Mouse (Mus musculus): ENCODE results near the gene Thy1. TPM values are rescaled to one million over a fixed set of nuclear protein-coding genes. Genes with fewer than 3 reads are reported as not detected.

The Thy1 gene
- polyA plus RNA-seq, 1 experiment from 2014 or later = 0.39 TPM

DNA sequence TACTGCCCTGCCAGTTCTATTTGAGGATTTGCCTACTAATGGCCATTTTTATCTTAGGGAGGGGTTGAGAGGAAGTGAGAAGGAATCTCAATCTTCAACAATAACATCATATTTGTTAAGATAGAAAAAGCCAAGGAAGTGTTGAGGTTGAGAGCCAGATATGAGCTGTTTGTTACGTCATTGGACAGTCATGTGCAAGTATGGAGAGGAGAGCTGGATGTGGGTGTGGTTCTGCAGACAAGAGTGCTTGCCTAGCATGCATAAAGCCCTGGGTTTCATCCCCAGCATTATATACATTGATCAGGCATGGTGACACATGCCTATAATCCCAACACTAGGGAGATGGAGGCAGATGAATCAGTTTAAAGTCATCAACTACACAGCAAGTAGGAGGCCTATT, 10.8 kb downstream of the Thy1 start:
- H3K9ac ChIP-seq (replicated peaks) = no peak overlapping the region
- no peak for ATAC-seq
- no peaks in the 10 kb centered on the region for H3K36me3 ChIP-seq (replicated peaks; ENCODE audit: insufficient read depth, low read length)
- no peaks in the 10 kb centered on the region for H3K4me1 ChIP-seq (ENCODE audit: insufficient read depth)
- WGBS (ENCODE audit: insufficient replicate concordance) = 29% methylated on average over 1 of the region's 1 CpGs
- H3K4me2 ChIP-seq (ENCODE audit: low read depth, low read length) = no peak overlapping the region
- H3K27ac ChIP-seq (ENCODE audit: low read depth) = no peak overlapping the region
- DNase-seq = no peak
- no peaks in the 10 kb centered on the region for H3K27me3 ChIP-seq (ENCODE audit: insufficient read depth, low read length)
- H3K4me3 ChIP-seq (ENCODE audit: low read depth, low read length) = no peak overlapping the region
- no peaks in the 10 kb centered on the region for H3K9me3 ChIP-seq (ENCODE audit: low read length)
- no peak for TF ChIP-seq EP300 (IDR thresholded peaks at IDR 0.05; ENCODE audit: low read depth)
- no peak for TF ChIP-seq CTCF (IDR thresholded peaks at IDR 0.05; ENCODE audit: low read depth)

DNA sequence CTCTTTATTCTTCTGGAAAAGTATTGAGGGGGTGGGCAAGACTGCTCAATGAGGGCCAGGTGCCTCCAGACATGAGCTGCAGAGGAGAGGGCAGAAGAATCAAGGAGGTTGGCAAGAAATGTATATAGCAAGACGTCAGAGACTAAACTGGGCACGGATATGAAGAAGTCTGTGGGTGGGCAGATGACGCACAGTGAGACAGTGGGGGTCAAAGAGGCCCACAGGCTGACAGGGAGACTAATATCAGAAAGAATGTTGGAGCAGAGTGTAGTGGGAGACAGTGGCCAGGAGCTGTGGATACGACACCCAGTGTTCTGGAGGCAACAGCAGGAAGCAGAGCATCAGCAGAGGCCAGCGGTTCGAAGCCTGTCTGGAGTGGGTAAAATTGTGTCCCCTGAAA, 15.4 kb downstream of the Thy1 start:
- Histone ChIP-seq H3K4me2 (ENCODE audit: low read depth, low read length) (no peak overlapping the region), H3K36me3 (replicated peaks; ENCODE audit: insufficient read depth, low read length) (no peaks in the 10 kb centered on the region), H3K9ac (replicated peaks) (no peak overlapping the region), H3K4me1 (ENCODE audit: insufficient read depth) (no peaks in the 10 kb centered on the region), H3K27ac (ENCODE audit: low read depth) (no peak overlapping the region), H3K4me3 (ENCODE audit: low read depth, low read length) (no peak overlapping the region), H3K27me3 (ENCODE audit: insufficient read depth, low read length) (no peaks in the 10 kb centered on the region), H3K9me3 (ENCODE audit: low read length) (no peaks in the 10 kb centered on the region)
- TF ChIP-seq EP300 (IDR thresholded peaks at IDR 0.05; ENCODE audit: low read depth) = no peak
- TF ChIP-seq CTCF (IDR thresholded peaks at IDR 0.05; ENCODE audit: low read depth) = no peak
- ATAC-seq (no peak), DNase-seq (no peak)
- 86% methylated on average over 6 of the region's 6 CpGs for WGBS (ENCODE audit: insufficient replicate concordance)

DNA sequence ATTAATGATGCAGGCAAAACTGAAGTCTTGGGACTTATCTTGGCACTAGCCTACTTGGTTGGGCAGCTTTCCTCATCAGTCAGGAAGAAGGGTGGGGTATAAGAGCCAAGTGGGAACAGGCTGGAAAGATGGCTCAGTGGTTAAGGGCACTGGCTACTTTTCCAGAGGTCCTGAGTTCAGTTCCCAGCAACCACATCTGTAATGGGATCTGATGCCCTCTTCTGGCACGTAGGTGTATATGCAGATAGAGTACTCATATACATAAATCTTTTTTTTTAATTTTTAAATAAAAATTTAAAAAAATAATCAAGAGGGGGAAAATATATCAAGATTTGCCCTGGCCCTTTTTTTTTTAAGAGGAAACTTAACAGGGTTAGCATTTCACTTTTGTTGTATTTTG, 22.0 kb downstream of the Thy1 start:
- no peak overlapping the region for H3K4me2 ChIP-seq (ENCODE audit: low read depth, low read length)
- DNase-seq (no peak), ATAC-seq (no peak)
- H3K27ac ChIP-seq (ENCODE audit: low read depth) = no peak overlapping the region
- H3K9me3 ChIP-seq (ENCODE audit: low read length) = no peaks in the 10 kb centered on the region
- H3K4me1 ChIP-seq (ENCODE audit: insufficient read depth) = peaks cover 8% of the 10 kb centered on the region; the same call in 1 of the 2 replicates
- H3K4me3 ChIP-seq (ENCODE audit: low read depth, low read length) = no peak overlapping the region
- H3K27me3 ChIP-seq (ENCODE audit: insufficient read depth, low read length) = no peaks in the 10 kb centered on the region
- 21% methylated on average over 1 of the region's 1 CpGs for WGBS (ENCODE audit: insufficient replicate concordance)
- no peaks in the 10 kb centered on the region for H3K36me3 ChIP-seq (replicated peaks; ENCODE audit: insufficient read depth, low read length)
- H3K9ac ChIP-seq (replicated peaks) = no peak overlapping the region
- TF ChIP-seq EP300 (IDR thresholded peaks at IDR 0.05; ENCODE audit: low read depth) = no peak
- peak; percentile 21 for TF ChIP-seq CTCF (IDR thresholded peaks at IDR 0.05; ENCODE audit: low read depth)

DNA sequence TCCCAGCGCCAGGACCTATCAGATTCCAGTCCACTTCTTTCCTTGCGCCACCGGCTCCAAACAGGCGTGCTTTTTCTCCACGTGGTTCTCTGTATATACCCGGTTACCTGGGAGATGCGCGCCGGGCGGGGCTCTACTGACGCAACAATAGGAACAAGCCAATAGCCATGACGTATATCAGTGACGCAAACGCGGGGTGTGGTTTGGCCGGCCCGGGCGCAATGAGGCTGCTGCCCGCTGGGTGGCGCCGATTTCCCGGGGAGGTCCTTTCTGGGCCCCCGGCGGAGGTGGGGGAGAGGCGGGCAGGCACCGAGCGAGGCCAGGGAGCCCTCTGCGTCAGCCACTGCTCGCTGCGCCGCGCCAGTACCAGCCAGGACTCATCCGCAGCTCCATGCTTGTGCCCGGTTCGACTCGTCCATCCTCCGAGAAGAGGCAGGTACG, 23.6 kb downstream of the Thy1 start, which contains the start of gene Usp2:
TSS of gene Usp2 (plus strand) at position 237 of the 441 bp plus-strand sequence.
- H3K4me3 ChIP-seq (ENCODE audit: low read depth, low read length) = peak within 1 kb of the TSS; percentile 49
- TF ChIP-seq CTCF (IDR thresholded peaks at IDR 0.05; ENCODE audit: low read depth) (peak; percentile 91), EP300 (IDR thresholded peaks at IDR 0.05; ENCODE audit: low read depth) (no peak)
- H3K4me2 ChIP-seq (ENCODE audit: low read depth, low read length) = peak within 1 kb of the TSS; percentile 75
- DNase-seq (peak; percentile 98), ATAC-seq (peak; percentile 95)
- H3K27ac ChIP-seq (ENCODE audit: low read depth) = no peak within 1 kb of the TSS
- no peaks in the 10 kb centered on the region for H3K27me3 ChIP-seq (ENCODE audit: insufficient read depth, low read length)
- H3K9me3 ChIP-seq (ENCODE audit: low read length) = no peaks in the 10 kb centered on the region
- H3K36me3 ChIP-seq (replicated peaks; ENCODE audit: insufficient read depth, low read length) = no peaks in the 10 kb centered on the region
- peaks cover 8% of the 10 kb centered on the region; the same call in 1 of the 2 replicates for H3K4me1 ChIP-seq (ENCODE audit: insufficient read depth)
- WGBS (ENCODE audit: insufficient replicate concordance) = under 1% methylated on average over 38 of the region's 38 CpGs
- H3K9ac ChIP-seq (replicated peaks) = peak within 1 kb of the TSS; percentile 58

DNA sequence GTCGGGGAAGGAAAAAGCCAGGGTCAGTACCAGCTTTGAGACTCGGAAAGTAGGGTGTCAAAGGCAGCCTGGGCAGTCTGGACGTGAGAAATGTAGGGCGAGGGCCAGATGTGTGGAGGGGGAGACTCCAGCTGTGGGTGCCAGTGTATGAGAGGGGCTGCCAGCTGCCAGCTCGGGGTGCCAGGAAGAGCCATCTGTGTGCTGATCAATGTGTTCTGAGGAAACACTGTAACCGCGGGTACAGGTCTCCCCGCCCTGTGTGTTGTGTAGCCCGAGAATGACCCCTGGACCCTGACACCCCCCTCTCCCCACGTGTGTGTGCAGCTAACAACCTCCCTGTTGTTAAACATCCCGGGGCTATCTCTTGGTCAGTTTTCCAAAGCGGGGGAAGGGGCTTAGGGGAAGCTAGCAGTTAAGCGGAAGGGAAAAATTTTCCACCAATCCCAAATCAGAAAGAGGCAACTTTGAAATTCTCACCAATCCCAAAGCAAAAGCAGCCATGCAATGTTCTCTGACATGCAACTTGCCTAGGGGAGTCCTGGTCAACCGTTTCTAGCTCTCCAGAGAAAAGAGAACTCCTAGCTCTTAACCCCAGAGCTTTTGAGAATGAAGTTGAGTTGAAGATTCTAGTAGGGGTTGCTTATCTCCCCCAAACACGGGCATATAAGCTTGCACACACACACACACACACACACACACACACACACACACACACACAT, 24.2 kb downstream of the Thy1 start:
- peak; percentile 59 for ATAC-seq
- TF ChIP-seq EP300 (IDR thresholded peaks at IDR 0.05; ENCODE audit: low read depth) = no peak
- TF ChIP-seq CTCF (IDR thresholded peaks at IDR 0.05; ENCODE audit: low read depth) = no peak
- Histone ChIP-seq H3K4me3 (ENCODE audit: low read depth, low read length) (peak overlapping the region; percentile 49), H3K27me3 (ENCODE audit: insufficient read depth, low read length) (no peaks in the 10 kb centered on the region), H3K9ac (replicated peaks) (peak overlapping the region; percentile 58), H3K36me3 (replicated peaks; ENCODE audit: insufficient read depth, low read length) (no peaks in the 10 kb centered on the region), H3K27ac (ENCODE audit: low read depth) (no peak overlapping the region), H3K9me3 (ENCODE audit: low read length) (no peaks in the 10 kb centered on the region), H3K4me2 (ENCODE audit: low read depth, low read length) (peak overlapping the region; percentile 75), H3K4me1 (ENCODE audit: insufficient read depth) (peaks cover 8% of the 10 kb centered on the region; the same call in 1 of the 2 replicates)
- 6% methylated on average over 15 of the region's 15 CpGs for WGBS (ENCODE audit: insufficient replicate concordance)
- peak; percentile 43 for DNase-seq

DNA sequence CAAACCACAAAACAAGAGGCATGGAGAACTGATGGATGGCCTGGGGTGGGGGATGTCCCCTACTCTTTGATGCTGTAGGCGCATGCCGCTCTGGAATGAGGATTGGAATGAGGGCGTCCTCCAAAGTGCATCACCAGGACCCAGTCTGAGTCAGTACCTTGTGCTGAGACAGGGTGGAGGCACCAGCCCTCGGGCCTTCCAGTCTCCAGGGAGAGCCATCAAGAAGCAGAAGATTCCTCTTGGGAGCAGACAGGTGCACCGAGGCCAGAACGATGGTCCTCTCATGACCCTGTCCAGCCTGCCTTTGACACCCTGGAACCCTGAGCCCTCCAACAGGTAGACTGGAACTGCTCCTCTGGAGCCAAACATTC, 24.8 kb downstream of the Thy1 start:
- H3K4me2 ChIP-seq (ENCODE audit: low read depth, low read length) = no peak overlapping the region

More for the DNA sequence above, 24.8 kb downstream of the Thy1 start:
- WGBS (ENCODE audit: insufficient replicate concordance) = 72% methylated on average over 6 of the region's 6 CpGs
- H3K9ac ChIP-seq (replicated peaks) = no peak overlapping the region
- no peaks in the 10 kb centered on the region for H3K9me3 ChIP-seq (ENCODE audit: low read length)
- H3K36me3 ChIP-seq (replicated peaks; ENCODE audit: insufficient read depth, low read length) = no peaks in the 10 kb centered on the region
- no peak overlapping the region for H3K27ac ChIP-seq (ENCODE audit: low read depth)
- H3K27me3 ChIP-seq (ENCODE audit: insufficient read depth, low read length) = no peaks in the 10 kb centered on the region
- TF ChIP-seq EP300 (IDR thresholded peaks at IDR 0.05; ENCODE audit: low read depth) = no peak
- no peak for TF ChIP-seq CTCF (IDR thresholded peaks at IDR 0.05; ENCODE audit: low read depth)
- no peak overlapping the region for H3K4me3 ChIP-seq (ENCODE audit: low read depth, low read length)
- no peak for ATAC-seq
- DNase-seq = no peak
- H3K4me1 ChIP-seq (ENCODE audit: insufficient read depth) = peaks cover 8% of the 10 kb centered on the region; the same call in 1 of the 2 replicates
